In genomic region chr12:72941398-72942051, GRCm38 (mm10) we compare ENCODE assay signal across 19 mouse cellular contexts. TPM values are rescaled to one million over a fixed set of nuclear protein-coding genes. Genes with fewer than 3 reads are reported as not detected.
A peak's percentile ranks its signal among the peaks of the same experiment; 100 is the strongest.
DNase-seq lines count a peak whose midpoint lies in the region; ATAC-seq and TF ChIP-seq lines count a peak whose summit lies in the region.
"Had no signal": no experiment of that assay in that cellular context is flagged by ENCODE, and none has a peak within 500 bp of the region (broad histone marks: within the 10 kb centered on the region; RNA-seq: fewer than 3 reads in every experiment).

No protein-coding gene starts in this region.

- no peaks in the 10 kb centered on the region for H3K9me3 ChIP-seq in forebrain, embryonic 11.5 days (ENCODE audit: control insufficient read depth, low read length)
- no peaks in the 10 kb centered on the region for H3K9me3 ChIP-seq in forebrain, postnatal 0 days (ENCODE audit: low read length)
- H3K9me3 ChIP-seq in midbrain, embryonic 10.5 days (replicated peaks), result no peaks in the 10 kb centered on the region
- no peaks in the 10 kb centered on the region for H3K9me3 ChIP-seq in midbrain, embryonic 16.5 days (replicated peaks; ENCODE audit: control insufficient read depth, low read length, poor library complexity, severe bottlenecking)
- H3K9me3 ChIP-seq: heart, embryonic 15.5 days; hindbrain, embryonic 15.5 days had no signal

- no peak overlapping the region for H3K9ac ChIP-seq in forebrain, embryonic 11.5 days (ENCODE audit: low read length)
- no peak overlapping the region for H3K9ac ChIP-seq in forebrain, postnatal 0 days
- H3K9ac ChIP-seq in midbrain, embryonic 16.5 days (ENCODE audit: low read depth, low read length), result no peak overlapping the region
- H3K9ac ChIP-seq: heart, embryonic 15.5 days; hindbrain, embryonic 15.5 days had no signal

- H3K27me3 ChIP-seq in forebrain, embryonic 11.5 days (ENCODE audit: control insufficient read depth, insufficient read depth, low read length), result peaks cover 87% of the 10 kb centered on the region
- peaks cover 95% of the 10 kb centered on the region for H3K27me3 ChIP-seq in forebrain, postnatal 0 days (ENCODE audit: insufficient read depth, low read length)
- H3K27me3 ChIP-seq in midbrain, embryonic 10.5 days (ENCODE audit: low read depth, poor library complexity, severe bottlenecking), result peaks cover 100% of the 10 kb centered on the region
- H3K27me3 ChIP-seq in midbrain, embryonic 16.5 days (ENCODE audit: control insufficient read depth, insufficient read depth, low read depth, low read length), result peaks cover 54% of the 10 kb centered on the region

- peaks cover 13% of the 10 kb centered on the region; the same call in 1 of the 2 replicates for H3K4me1 ChIP-seq in forebrain, embryonic 11.5 days (replicated peaks; ENCODE audit: control insufficient read depth, insufficient read depth, low read length)
- H3K4me1 ChIP-seq in forebrain, postnatal 0 days (ENCODE audit: insufficient read depth), result no peaks in the 10 kb centered on the region
- H3K4me1 ChIP-seq in midbrain, embryonic 10.5 days, result peaks cover 40% of the 10 kb centered on the region
- H3K4me1 ChIP-seq in midbrain, embryonic 16.5 days (ENCODE audit: control insufficient read depth, insufficient read depth, low read length), result peaks cover 12% of the 10 kb centered on the region

- no peak overlapping the region for H3K27ac ChIP-seq in forebrain, embryonic 11.5 days (ENCODE audit: low read depth, low read length)
- no peak overlapping the region for H3K27ac ChIP-seq in forebrain, postnatal 0 days (ENCODE audit: low read depth, low read length)
- no peak overlapping the region for H3K27ac ChIP-seq in midbrain, embryonic 10.5 days (replicated peaks)
- H3K27ac ChIP-seq in midbrain, embryonic 16.5 days (ENCODE audit: low read length), result no peak overlapping the region
- H3K27ac ChIP-seq: heart, embryonic 15.5 days; hindbrain, embryonic 15.5 days had no signal

- no peak overlapping the region for H3K4me3 ChIP-seq in forebrain, embryonic 11.5 days (ENCODE audit: low read depth, low read length)
- H3K4me3 ChIP-seq in forebrain, postnatal 0 days (ENCODE audit: low read depth, low read length), result no peak overlapping the region
- H3K4me3 ChIP-seq in midbrain, embryonic 10.5 days, result peak overlapping the region; percentile 11; the same call in 1 of the 2 replicates
- H3K4me3 ChIP-seq in midbrain, embryonic 16.5 days (ENCODE audit: low read depth, low read length), result no peak overlapping the region
- H3K4me3 ChIP-seq: heart, embryonic 15.5 days; hindbrain, embryonic 15.5 days had no signal

- H3K4me2 ChIP-seq in forebrain, embryonic 11.5 days (ENCODE audit: low read depth, low read length, severe bottlenecking), result no peak overlapping the region
- no peak overlapping the region for H3K4me2 ChIP-seq in forebrain, postnatal 0 days (ENCODE audit: low read depth)
- no peak overlapping the region for H3K4me2 ChIP-seq in midbrain, embryonic 16.5 days (ENCODE audit: low read length)
- H3K4me2 ChIP-seq: heart, embryonic 15.5 days; hindbrain, embryonic 15.5 days; midbrain, embryonic 11.5 days had no signal

- ATAC-seq in forebrain, embryonic 11.5 days (replicated peaks; ENCODE audit: low FRiP score), result no peak
- no peak for ATAC-seq in forebrain, postnatal 0 days
- no peak for ATAC-seq in midbrain, embryonic 16.5 days
- ATAC-seq in megakaryocyte-erythroid progenitor cell, adult 5-6 weeks (replicated peaks; ENCODE audit: low FRiP score, low TSS enrichment, poor library complexity, severe bottlenecking), result 0 out of 2 replicates have a peak, but pooled peaks have one; percentile 45

- under 1% methylated on average over 32 of the region's 32 CpGs for WGBS in forebrain, embryonic 11.5 days
- 1% methylated on average over 32 of the region's 32 CpGs for WGBS in forebrain, postnatal 0 days
- WGBS in midbrain, embryonic 10.5 days, result under 1% methylated on average over 32 of the region's 32 CpGs
- WGBS in midbrain, embryonic 16.5 days, result 1% methylated on average over 32 of the region's 32 CpGs

- no peaks in the 10 kb centered on the region for H3K36me3 ChIP-seq in forebrain, embryonic 11.5 days (ENCODE audit: control insufficient read depth, insufficient read depth, low read length)
- H3K36me3 ChIP-seq in forebrain, postnatal 0 days (ENCODE audit: insufficient read depth), result no peaks in the 10 kb centered on the region
- no peaks in the 10 kb centered on the region for H3K36me3 ChIP-seq in midbrain, embryonic 10.5 days
- H3K36me3 ChIP-seq in midbrain, embryonic 16.5 days (ENCODE audit: control insufficient read depth, insufficient read depth, low read length), result no peaks in the 10 kb centered on the region
- H3K36me3 ChIP-seq: heart, embryonic 15.5 days; hindbrain, embryonic 15.5 days had no signal

- no peak for TF ChIP-seq CTCF in forebrain, postnatal 0 days (IDR thresholded peaks at IDR 0.05; ENCODE audit: low read depth)

- peak; percentile 62 for DNase-seq in forebrain, embryonic 11.5 days (ENCODE audit: low spot score)
- no peak for DNase-seq in forebrain, postnatal 0 days
- DNase-seq in midbrain, embryonic 10.5 days (ENCODE audit: low spot score), result peak; percentile 68
- peak; percentile 68 for DNase-seq in embryo, embryonic 10 days (ENCODE audit: low spot score)
- no peak for DNase-seq in thymus, postnatal 36 days
- DNase-seq in frontal cortex, postnatal 14 days (ENCODE audit: low spot score in 2 of 2), result no peak
- DNase-seq: cerebellum, adult 11 months; gastrocnemius, postnatal 25 days; kidney, adult 2 months had no signal

RNA-seq across cellular contexts. Expression of gene 4930447C04Rik, which starts 1.0 kb away (rescaled TPM):
- 2.1 and 2.9 TPM in 2 replicates for polyA plus RNA-seq in forebrain, embryonic 11.5 days (2014; fragmentation: Nextera tagmentation; extraction: Ambion mirVana)
- total RNA-seq in forebrain, postnatal 0 days (2014; rRNA removed), result 4.3 and 9.4 TPM in 2 replicates
- polyA plus RNA-seq in forebrain, postnatal 0 days (2015; fragmentation: Nextera tagmentation; extraction: Ambion mirVana), result 2.3 TPM in 2 replicates
- 1.8 and 2.3 TPM in 2 replicates for polyA plus RNA-seq in midbrain, embryonic 10.5 days (2016; fragmentation: Nextera tagmentation; extraction: Ambion mirVana)
- 5.0 and 6.1 TPM in 2 replicates for polyA plus RNA-seq in midbrain, embryonic 16.5 days (2015; fragmentation: Nextera tagmentation; extraction: Ambion mirVana)
- total RNA-seq in megakaryocyte-erythroid progenitor cell, adult 5-6 weeks (2014; fragmentation: Nextera tagmentation), result 5.8 TPM in 1 of 2 replicates, not detected in the other
- total RNA-seq in megakaryocyte-erythroid progenitor cell, adult 5-6 weeks (2017), result 0.89 and 17.8 TPM in 2 replicates
- total RNA-seq: liver, adult 2 months had no signal
- polyA plus RNA-seq: kidney, adult 2 months; liver, adult 2 months had no signal

RNA-seq across cellular contexts. Expression of gene Six6, which starts 1.8 kb away (rescaled TPM):
- polyA plus RNA-seq in forebrain, embryonic 11.5 days (2014; fragmentation: Nextera tagmentation; extraction: Ambion mirVana), result 0.19 TPM in 1 of 2 replicates, not detected in the other
- 1.2 and 4.0 TPM in 2 replicates for total RNA-seq in forebrain, postnatal 0 days (2014; rRNA removed)
- 0.06 and 0.77 TPM in 2 replicates for polyA plus RNA-seq in forebrain, postnatal 0 days (2015; fragmentation: Nextera tagmentation; extraction: Ambion mirVana)
- polyA plus RNA-seq in midbrain, embryonic 10.5 days (2016; fragmentation: Nextera tagmentation; extraction: Ambion mirVana), result 0.66 and 1.8 TPM in 2 replicates
- polyA plus RNA-seq in midbrain, embryonic 16.5 days (2015; fragmentation: Nextera tagmentation; extraction: Ambion mirVana), result 0.85 and 2.1 TPM in 2 replicates
- total RNA-seq in megakaryocyte-erythroid progenitor cell, adult 5-6 weeks (2014; fragmentation: Nextera tagmentation), result not detected in 2 replicates
- total RNA-seq in megakaryocyte-erythroid progenitor cell, adult 5-6 weeks (2017), result not detected in 2 replicates
- total RNA-seq: gastrocnemius, postnatal 25 days; left cerebral cortex, adult 8-10 months; liver, adult 2 months had no signal
- polyA plus RNA-seq: cortical plate, adult 2 months; heart, embryonic 15.5 days; hindbrain, embryonic 15.5 days; kidney, adult 2 months; liver, adult 2 months; lung, embryonic 16.5 days; stomach, embryonic 16.5 days had no signal

Comparison
In these comparisons a context has a peak if more than half of its experiments do, and no peak if none do; other contexts are left out.
1. DNase-seq: peak in forebrain, embryonic 11.5 days (single experiment), midbrain, embryonic 10.5 days (single experiment) and embryo, embryonic 10 days (single experiment); none in forebrain, postnatal 0 days (single experiment), thymus, postnatal 36 days (0 of 2) and frontal cortex, postnatal 14 days (0 of 2).